Mouse (Mus musculus) testis, adult 2 months (tissue): Measurements from ENCODE around the gene Gm10518. TPM values are rescaled to one million over a fixed set of nuclear protein-coding genes. Genes with fewer than 3 reads are reported as not detected.
"Not testable (repeated sequence)": the region's sequence is repeated elsewhere in the genome, so short reads cannot be mapped to it uniquely, and the experiment has no call there.

Experiments
- H3K27ac ChIP-seq: fragments of 200-500 bp; 2 replicates; pipeline ENCODE4 v1.5.1; 2012; ENCODE audit warnings: low read depth, low read length; ENCODE audit not compliant: control insufficient read depth, insufficient read depth
- H3K27me3 ChIP-seq: fragments of 200-500 bp; 2 replicates; pipeline ENCODE4 v1.6.1; 2012; ENCODE audit warnings: mild to moderate bottlenecking, low read length, moderate library complexity; ENCODE audit not compliant: control insufficient read depth, insufficient read depth
- H3K36me3 ChIP-seq: fragments of 200-500 bp; 2 replicates; pipeline ENCODE4 v1.6.1; 2012; ENCODE audit warnings: mild to moderate bottlenecking, low read length; ENCODE audit not compliant: control insufficient read depth, insufficient read depth
- H3K4me1 ChIP-seq: fragments of 200-500 bp; 2 replicates; pipeline ENCODE4 v1.6.1; 2012; ENCODE audit warnings: low read length; ENCODE audit not compliant: control insufficient read depth, insufficient read depth
- H3K4me3 ChIP-seq: fragments of 200-500 bp; 2 replicates; pipeline ENCODE4 v1.5.1; 2012; ENCODE audit warnings: low read depth, mild to moderate bottlenecking, low read length, moderate library complexity, mixed read lengths; ENCODE audit not compliant: control insufficient read depth
- CTCF ChIP-seq: fragments of 200-500 bp; IDR thresholded peaks from 2 replicates; pipeline ENCODE4 v1.5.1; 2012; ENCODE audit warnings: low read depth, mild to moderate bottlenecking, inconsistent platforms, low read length, moderate library complexity; ENCODE audit not compliant: control insufficient read depth, insufficient read depth, insufficient replicate concordance
- POLR2A ChIP-seq: fragments of 200-500 bp; IDR thresholded peaks from 2 replicates; pipeline ENCODE4 v1.6.1; 2012; ENCODE audit warnings: low read depth, mild to moderate bottlenecking, inconsistent platforms, low read length, moderate library complexity; ENCODE audit not compliant: control insufficient read depth
- polyA plus RNA-seq: library from polyadenylated mRNA; depleted of rRNA; stranded (reverse); fragments of >200 nt; gene quantifications from 2 replicates; pipeline ENCODE4 v1.2.3, GENCODE M21; 2012

The Gm10518 gene
- polyA plus RNA-seq, 1 experiment = 6.2 TPM

- H3K27ac ChIP-seq = no peak overlapping the region
- peaks cover 2% of the 10 kb centered on the region for H3K4me1 ChIP-seq
- no peaks in the 10 kb centered on the region for H3K36me3 ChIP-seq
- TF ChIP-seq CTCF (no peak), POLR2A (no peak)
- no peak overlapping the region for H3K4me3 ChIP-seq
- H3K27me3 ChIP-seq = no peaks in the 10 kb centered on the region
Observed at GRCm38 (mm10) chr1:179813385-179813784, 10.2 kb downstream of the Gm10518 start.

- H3K4me1 ChIP-seq = peaks cover 2% of the 10 kb centered on the region
- no peaks in the 10 kb centered on the region for H3K36me3 ChIP-seq
- no peaks in the 10 kb centered on the region for H3K27me3 ChIP-seq
- no peak for TF ChIP-seq CTCF
- no peak for TF ChIP-seq POLR2A
- no peak overlapping the region for H3K4me3 ChIP-seq
- no peak overlapping the region for H3K27ac ChIP-seq
Observed at GRCm38 (mm10) chr1:179814616-179815015, 11.4 kb downstream of the Gm10518 start.

GRCm38 (mm10) chr1:179818490-179819278 is 15.5 kb downstream of the Gm10518 start:
- H3K27ac ChIP-seq, H3K4me1 ChIP-seq, H3K4me3 ChIP-seq, H3K36me3 ChIP-seq, H3K27me3 ChIP-seq: not testable (repeated sequence)

- Histone ChIP-seq H3K4me3 (no peak overlapping the region), H3K27ac (no peak overlapping the region), H3K4me1 (no peaks in the 10 kb centered on the region; the same call in 1 of the 2 replicates), H3K27me3 (no peaks in the 10 kb centered on the region), H3K36me3 (no peaks in the 10 kb centered on the region)
- TF ChIP-seq CTCF = no peak
- TF ChIP-seq POLR2A = no peak
Observed at GRCm38 (mm10) chr1:179824549-179824948, 21.4 kb downstream of the Gm10518 start.

GRCm38 (mm10) chr1:179828051-179828450 is 24.9 kb downstream of the Gm10518 start:
- no peaks in the 10 kb centered on the region for H3K4me1 ChIP-seq
- H3K36me3 ChIP-seq = no peaks in the 10 kb centered on the region
- no peak overlapping the region for H3K4me3 ChIP-seq
- TF ChIP-seq POLR2A = no peak
- TF ChIP-seq CTCF = no peak
- no peak overlapping the region for H3K27ac ChIP-seq
- H3K27me3 ChIP-seq = no peaks in the 10 kb centered on the region

GRCm38 (mm10) chr1:179828900-179829299 is 25.7 kb downstream of the Gm10518 start:
- H3K27me3 ChIP-seq = no peaks in the 10 kb centered on the region

GRCm38 (mm10) chr1:179832710-179833240 is 29.6 kb downstream of the Gm10518 start:
- Histone ChIP-seq H3K27me3 (no peaks in the 10 kb centered on the region), H3K4me3 (no peak overlapping the region), H3K27ac (no peak overlapping the region), H3K4me1 (no peaks in the 10 kb centered on the region), H3K36me3 (no peaks in the 10 kb centered on the region)
- TF ChIP-seq POLR2A (no peak), CTCF (no peak)

More at GRCm38 (mm10) chr1:179828900-179829299, 25.7 kb downstream of the Gm10518 start:
- TF ChIP-seq CTCF (no peak), POLR2A (no peak)
- H3K27ac ChIP-seq = no peak overlapping the region
- H3K4me3 ChIP-seq = no peak overlapping the region
- no peaks in the 10 kb centered on the region for H3K4me1 ChIP-seq
- no peaks in the 10 kb centered on the region for H3K36me3 ChIP-seq
